Mouse (Mus musculus) bone marrow macrophage, adult 2 months (primary cell): ENCODE measurements around the gene Skiv2l.

ENCODE experiments used
- CTCF ChIP-seq: IDR thresholded peaks from 2 replicates; pipeline ENCODE4 v1.5.1; 2012; ENCODE audit warnings: low read depth, mild to moderate bottlenecking, low read length, moderate library complexity
- POLR2A ChIP-seq: IDR thresholded peaks from 2 replicates; pipeline ENCODE4 v1.6.1; 2012; ENCODE audit warnings: mild to moderate bottlenecking, low read depth, low read length, borderline replicate concordance

- no peak for TF ChIP-seq CTCF
- TF ChIP-seq POLR2A = no peak
Observed at GRCm38 (mm10) chr17:34798866-34799530, 51.0 kb downstream of the Skiv2l start.
